Mouse (Mus musculus): ENCODE measurements around the gene Glipr2.

Gene Glipr2

DNA sequence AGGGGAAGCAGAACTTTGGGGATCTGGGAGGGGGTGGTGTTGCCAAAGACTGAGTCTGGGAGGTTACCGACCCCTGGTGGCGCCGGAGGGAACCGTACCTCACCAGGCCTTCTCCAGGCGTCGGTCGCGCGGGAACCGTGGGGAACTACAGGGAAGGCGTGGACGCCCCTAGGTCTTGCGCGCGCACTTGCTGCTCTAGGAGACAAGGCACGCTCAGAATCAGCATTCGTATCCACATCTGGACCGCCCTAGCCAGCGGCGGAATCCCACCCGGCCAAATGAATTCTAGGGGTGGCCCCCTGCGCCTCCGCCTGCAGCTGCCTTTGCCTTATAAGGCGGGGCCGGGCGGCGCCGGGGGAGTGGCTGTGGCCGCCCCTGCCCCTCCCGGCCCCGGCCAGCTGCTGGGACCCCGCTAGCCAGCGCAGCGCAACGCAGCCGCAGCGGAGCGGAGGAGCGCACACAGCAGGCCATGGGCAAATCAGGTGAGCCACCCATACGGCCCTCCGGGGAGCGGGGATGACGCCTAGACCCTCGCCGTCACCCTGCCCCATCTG, at the start of gene Glipr2:
TSS of gene Glipr2 (plus strand) at position 110 of the 554 bp plus-strand sequence.
- peak; percentile 73 to 81 for DNase-seq (ENCODE audit: low spot score in 2 of 2)

DNA sequence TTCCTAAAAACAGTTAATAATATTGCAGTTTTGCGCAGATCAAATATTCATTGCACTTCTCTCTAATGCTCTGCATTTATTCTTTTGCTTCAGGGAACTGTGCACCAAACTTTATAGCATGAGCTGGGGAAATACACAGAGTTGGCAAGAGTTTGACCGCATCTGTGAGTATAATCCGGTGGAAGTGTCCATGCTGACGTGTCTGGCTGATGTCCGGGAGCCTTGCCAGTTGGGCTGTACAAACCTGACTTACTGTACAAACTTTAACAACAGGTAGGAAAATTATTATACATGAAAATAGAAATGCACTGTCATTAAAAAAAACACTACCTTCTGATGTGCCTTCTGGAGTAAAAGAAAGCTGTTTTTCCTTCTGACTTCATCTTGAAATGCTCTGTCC, 39.0 kb upstream of the Glipr2 start:
- DNase-seq (ENCODE audit: low spot score in 2 of 2) = no peak

DNA sequence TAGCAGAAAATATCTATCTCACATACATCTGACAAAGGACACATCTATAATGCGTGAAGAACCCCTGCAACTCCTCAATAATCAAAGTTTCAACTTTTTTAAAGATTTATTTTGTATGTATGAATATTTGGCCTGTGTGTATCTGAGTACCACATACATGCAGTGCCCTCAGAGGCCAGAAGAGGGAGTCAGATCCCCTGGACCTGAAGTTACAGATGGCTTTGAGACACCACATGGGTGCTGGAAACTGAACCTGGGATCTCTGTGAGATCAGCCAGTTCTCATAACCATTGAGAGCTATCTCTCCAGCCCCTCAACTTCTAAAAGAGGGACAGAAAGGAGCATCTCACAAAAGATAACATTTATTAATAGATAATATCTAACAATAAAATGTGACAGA, 36.6 kb upstream of the Glipr2 start:
- no peak for DNase-seq (ENCODE audit: low spot score in 2 of 2)

DNA sequence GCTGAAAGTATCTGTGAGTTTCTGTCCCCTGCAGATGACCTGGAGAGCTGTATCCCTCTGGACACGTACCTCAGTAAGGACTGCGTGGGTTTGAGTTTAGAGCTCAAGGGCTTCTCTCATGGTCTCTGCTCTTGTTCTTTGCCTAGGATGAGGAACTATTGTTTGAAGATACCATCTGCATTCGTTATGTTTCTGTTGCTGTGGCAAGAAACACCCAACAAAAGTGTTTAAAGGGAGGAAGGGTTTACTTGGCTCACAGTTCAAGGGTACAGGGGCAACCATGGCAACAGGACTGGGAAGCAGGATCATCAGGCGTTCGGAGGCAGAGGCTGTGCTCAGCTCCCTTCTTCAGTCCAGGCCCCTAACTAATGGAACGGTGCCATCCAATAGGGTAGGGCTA, 32.1 kb upstream of the Glipr2 start:
- DNase-seq (ENCODE audit: low spot score in 2 of 2) = no peak

DNA sequence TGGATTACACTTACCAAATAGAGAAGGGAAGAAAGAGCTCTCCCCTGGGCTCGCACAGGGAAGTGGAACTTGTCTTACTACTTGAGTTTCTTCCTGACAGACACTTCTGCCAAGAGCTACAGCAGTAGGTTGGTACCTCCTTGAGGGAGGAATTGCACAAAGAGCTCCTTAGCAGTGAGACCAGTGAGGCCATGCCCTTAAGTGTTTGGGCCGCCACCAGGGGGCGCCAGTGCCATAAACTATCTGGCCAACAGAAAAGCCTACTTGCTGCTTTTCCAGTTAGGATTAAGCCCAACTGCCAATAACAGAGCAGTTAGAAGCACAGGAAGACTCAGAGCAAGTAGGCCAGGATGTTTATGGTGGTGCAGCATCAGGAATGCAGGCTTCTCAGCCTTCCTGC, 31.4 kb upstream of the Glipr2 start:
- DNase-seq (ENCODE audit: low spot score in 2 of 2) = peak; percentile 66 to 74

DNA sequence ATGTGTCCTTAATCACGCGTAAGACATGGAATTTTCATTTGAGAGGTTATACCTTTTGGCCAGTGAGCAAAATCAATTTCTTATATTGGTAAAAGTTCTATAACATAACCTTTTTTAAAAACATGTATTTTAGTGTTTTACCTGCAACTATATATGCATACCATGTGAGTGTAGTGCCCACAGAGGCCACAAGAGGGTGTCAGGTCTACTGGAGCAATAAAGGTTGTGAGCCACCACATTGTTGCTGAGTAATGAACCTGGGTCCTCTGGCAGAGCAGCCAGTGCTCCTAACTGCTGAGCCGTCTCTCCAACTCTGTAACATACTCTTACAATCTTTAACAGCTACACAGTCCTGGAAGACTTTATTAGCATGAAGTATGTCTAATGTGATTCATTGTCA, 29.4 kb upstream of the Glipr2 start:
- peak; percentile 44 to 58 for DNase-seq (ENCODE audit: low spot score in 2 of 2)

DNA sequence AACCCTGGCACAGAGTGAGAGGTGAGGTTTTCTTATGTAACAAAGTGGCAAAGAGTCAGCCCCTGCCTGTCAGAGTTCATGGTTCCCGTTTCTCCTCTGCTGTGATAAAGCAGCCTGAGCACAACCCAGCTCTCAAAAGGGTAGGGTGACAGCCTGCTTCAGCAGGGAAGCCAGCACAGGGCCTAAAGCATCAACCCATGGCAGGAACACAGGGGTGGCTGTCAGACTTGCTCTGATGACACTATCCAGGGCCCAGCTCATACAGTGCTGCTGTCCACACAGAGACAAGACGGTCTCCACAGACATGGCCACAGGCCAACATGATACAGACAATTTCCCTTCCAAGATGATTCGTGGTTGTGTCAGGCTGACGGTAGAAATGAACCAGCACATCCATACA, 25.3 kb upstream of the Glipr2 start:
- DNase-seq (ENCODE audit: low spot score in 2 of 2) = no peak

DNA sequence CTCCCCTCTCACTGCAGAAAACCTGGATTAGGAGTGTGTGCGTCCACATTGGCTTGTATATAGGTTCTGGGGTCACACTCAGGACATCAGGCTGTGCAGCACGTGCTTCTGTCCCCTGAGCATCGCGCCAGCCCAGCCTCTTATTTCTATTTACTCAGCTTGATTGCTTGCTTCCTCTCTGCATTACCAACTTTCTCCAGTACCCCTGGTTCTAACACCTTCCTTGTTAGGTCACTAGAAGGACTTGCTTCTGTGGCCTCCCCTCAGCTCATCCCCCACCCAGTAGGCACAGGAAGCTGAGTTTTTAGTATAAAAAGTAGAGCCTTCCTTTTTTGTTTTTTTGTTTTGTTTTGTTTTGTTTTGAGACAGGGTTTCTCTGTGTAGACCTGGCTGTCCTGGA, 21.0 kb upstream of the Glipr2 start:
- peak; percentile 37 to 48 for DNase-seq (ENCODE audit: low spot score in 2 of 2)

DNA sequence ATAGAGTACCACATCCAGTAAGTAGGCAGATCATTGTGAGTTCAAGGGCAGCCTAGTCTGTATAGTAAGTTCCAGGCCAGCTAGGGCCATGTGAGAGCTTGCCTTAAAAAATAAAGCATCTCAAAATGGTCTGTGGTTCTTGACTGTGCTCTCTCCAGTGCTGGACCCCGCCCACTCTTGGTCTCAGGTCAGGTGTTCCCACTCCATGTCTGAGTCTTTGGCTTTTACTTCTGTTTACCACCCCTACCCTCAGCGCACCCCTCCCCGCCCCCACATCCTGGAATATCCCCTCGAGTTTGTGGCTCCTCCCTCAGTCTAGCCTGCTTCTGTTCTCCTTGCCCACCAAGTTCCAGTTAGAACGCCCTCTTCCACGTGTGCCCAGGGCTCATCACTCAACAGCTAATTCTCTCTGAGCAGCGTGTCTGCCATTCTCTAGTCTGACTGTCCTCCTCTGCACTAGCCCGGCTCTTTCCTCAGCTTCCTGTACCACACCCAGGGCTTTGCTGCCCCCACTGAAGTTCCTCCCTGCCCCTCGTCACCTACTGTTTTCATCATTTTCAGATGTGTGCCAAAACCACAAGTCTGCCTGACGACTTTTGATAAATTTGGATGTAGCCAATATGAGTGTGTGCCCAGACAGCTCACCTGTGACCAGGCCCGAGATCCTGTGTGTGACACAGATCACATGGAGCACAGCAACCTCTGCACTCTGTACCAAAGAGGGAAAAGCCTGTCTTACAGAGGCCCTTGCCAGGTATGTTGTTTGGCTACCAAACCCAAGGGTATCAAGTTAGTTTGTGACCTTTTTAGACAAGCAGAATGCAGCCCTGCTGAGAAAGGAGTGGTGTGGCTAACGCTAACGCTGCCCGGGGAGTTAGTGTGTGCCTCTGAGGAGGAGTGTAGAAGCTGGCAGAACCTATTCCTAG, 20.2 kb upstream of the Glipr2 start:
- peak; percentile 66 to 73 for DNase-seq (ENCODE audit: low spot score in 2 of 2)

DNA sequence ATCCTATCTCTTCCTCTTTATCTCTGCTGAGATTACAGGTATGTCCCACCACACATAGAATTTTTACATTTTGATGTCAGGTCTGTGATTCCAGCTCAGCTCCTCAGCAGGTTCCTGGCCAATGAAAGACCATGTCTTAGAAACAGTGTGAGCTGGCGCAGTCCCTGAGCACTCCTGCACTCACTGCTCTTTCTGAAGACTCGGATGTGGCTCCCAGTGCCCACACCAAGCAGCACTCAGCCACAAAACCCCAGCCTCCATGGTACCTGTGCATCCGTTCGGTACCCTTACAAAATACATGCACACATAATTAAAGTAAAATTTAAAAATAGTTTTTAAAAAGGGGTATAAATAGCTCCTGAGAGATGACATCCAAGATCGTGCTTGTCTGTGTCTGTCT, 15.9 kb upstream of the Glipr2 start:
- no peak for DNase-seq (ENCODE audit: low spot score in 2 of 2)

DNA sequence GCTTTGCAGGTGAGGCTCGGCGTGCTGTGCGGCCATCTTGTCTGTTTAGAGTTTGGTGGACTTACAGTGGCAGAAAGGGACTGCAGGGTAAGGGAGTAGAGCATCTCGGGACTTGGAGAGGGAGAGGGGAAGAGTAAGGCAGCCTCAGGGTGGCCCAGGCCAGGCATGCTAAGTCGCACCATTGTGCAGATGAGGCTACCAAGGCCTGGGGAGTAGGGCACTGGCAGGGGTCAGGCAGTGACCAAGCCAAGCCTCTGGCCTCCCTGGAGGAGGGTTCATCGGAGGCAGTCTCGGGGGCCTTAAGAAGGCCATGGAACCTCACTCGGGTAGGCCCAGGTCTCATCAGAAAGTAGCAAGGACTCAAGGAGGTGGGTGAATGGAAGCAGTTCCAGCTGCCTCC, 14.8 kb upstream of the Glipr2 start:
- DNase-seq (ENCODE audit: low spot score in 2 of 2) = no peak

DNA sequence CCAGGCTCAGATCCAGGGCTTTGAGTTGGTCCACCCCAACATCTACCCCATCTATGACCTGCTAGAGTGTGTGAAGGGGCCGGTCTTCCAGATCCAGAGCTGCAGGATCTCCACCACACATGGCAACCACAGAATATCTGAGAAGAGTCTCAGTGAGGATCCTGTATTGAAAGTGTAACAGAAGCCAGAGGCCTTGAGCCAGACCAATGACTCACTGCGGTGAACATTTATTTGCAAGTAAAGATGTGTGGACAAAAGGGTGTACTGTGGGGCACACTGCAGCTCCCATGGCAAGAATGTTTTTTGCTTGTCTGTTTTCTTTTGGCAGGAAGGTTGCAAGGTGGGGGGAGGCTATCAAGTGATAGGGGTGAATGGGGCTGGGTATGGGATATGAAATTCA, 9.6 kb upstream of the Glipr2 start:
- DNase-seq (ENCODE audit: low spot score in 2 of 2) = no peak

DNA sequence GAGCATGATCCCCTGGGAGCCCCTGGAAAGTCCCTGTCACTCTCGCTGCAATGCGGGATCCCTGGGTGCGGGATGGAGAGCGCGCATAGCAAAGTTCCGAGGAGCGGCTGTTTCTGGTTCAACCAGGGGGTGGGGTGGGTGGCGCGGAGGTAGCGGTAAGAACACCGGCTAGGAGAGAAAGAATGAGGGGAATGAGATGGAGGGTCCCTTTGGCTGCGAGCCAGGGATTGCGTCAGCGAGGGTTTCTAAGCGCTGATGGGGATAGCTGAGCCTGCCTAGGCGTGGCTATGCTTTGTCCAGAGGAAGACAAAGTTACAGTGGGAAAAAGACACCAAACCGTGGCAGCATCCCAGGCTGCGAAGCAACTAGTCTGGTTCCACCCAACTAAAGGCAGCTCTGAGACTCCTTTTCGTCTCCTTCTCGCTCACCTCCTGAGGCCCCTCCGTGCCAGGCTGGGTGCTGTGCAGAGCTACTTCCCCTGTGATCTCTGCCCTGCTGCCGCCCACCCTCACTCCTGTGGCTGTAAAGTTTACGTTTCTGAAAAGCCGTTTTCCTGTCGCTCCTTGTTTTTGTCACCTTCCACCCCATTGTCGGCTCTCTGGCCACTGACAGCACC, 753 bp downstream of the Glipr2 start:
- no peak for DNase-seq (ENCODE audit: low spot score in 2 of 2)

DNA sequence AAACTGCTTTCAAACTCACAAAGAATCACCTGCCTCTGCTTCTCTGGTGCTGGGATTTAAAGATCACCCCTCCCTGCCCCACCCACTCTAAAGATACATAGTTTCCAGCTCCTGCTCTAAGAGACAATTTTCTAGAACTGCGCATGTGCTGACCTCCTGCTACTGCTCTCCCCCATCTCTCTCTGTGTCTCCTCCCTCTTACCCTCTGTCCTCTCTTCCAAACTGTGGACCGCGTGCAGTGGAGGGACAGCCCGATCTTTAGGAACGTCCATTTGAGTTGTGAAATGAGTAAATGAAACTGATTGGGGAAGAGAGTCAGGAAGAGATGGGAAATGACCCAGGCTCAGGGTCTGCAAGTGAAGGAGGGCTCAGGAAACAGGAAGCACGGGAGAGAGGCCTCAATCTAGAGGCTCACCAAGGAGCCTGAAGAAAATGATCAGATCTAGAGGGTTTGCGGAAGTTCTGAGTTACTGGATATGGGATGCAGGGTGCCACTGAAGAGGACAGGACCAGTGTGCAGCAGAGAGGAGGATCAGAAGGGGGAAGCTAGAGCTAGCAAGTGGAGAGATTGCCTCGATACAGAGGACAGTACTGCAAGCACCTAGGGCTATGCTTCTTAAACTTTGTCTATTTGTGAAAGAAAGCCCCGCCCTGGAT, 2.5 kb downstream of the Glipr2 start:
- DNase-seq (ENCODE audit: low spot score in 2 of 2) = no peak

DNA sequence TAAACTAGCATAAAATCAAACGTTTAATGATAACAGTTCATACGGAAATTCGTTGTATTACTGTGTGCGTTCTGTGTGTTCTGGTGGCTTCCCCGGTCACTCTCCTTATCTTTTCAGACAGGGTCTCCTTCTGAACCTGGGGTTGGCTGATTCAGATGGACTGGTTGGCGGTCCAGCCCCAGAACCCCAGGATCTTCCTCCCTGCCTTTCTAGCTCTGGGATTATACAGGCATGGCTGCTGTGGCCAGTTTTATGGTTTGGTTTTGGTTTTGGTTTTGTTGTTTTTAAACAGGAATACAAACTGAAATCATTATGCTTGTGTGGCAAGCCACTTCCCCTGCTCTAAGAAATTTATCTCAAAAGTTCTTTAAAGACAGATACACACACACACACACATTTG, 3.0 kb downstream of the Glipr2 start:
- no peak for DNase-seq (ENCODE audit: low spot score in 2 of 2)

DNA sequence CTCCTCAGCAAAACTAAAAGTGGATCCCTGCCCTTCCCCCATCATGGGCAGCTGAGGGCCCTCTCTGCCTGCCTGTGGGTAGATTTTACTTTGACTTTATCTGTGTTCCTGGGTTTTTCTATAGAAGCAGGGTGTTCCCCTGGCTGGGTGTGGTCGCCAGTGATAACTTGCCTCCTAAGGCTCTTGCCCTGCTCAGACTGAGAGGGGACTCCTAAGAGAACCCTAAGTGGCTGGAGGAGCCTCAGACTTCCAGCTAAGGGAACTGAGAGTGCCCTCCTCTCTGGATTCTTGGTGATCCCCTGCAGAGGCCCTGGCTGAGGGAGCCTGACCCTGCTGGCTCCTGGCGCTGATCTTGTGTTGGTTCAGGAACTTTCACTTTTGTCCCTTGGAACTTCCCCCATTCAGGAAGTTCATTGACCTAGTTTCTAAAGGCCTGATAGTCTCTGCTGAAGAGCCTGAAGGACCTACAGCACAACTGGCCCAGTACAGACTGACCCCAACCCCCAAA, 7.2 kb downstream of the Glipr2 start:
- DNase-seq (ENCODE audit: low spot score in 2 of 2) = no peak

DNA sequence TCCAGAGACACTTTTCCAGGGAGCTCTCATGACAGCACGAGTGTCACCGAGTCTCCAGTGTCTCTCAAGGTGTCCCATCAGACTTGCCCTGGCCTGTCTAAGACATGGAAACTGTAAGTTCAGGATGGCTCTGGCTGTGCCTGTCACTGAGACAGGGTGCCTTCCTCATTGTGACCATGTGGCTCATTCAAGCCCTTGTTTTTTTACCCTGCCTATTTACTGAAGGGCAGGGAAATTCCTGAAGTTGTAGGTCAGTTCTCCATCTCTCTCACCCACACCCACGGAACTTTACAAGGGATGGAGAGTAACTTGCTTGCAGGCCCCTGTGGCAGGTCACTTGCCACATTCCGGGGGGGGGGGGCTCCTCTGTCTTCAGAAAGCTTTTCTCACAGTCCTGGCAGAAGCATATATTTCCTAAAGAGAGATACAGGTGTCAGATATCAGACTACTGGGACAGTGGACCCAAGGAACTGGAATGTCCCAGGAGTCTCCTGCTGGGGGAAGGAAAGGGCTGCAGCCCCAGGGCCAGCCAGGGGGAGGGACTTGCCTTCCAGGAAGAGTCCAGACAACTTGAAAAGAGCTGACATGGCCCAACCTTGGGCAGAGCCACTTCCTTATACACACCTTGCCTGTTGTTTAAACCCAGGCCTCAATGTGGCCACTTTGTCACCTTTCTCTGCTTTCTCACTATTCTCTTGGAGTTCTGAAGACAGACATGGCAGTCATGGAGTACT, 7.9 kb downstream of the Glipr2 start:
- no peak for DNase-seq (ENCODE audit: low spot score in 2 of 2)

DNA sequence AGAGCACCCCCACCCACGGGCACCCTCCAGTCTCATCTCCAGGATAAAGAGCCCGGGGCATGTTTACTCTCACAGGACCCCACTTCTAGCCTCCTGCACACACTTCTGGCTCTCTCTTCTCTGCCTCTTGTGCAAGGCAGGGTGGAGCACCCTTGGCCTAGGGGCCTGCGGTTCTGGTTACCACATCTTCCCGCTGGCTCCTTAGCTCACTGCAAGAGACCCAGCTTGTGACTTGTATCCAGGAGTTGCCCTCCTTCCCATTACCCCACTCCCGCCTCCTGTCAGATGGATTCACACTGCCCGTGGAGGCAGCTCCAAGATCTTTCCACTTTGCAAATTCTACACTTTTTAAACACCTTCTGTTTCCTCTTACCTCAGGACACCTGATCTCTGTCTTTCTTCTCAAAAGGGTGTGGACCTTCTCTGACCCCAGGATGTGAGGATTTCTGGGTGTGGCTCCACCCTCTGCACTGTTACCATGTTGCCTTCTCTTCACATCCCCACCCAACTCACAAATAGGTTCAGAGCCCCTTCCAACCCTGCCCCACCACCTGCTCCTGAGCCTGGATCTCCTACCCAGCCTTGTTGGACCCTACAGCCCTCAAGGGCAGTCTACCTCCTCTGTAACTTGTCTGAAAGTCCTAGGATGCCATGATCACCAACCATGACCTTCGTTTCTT, 8.8 kb downstream of the Glipr2 start:
- DNase-seq (ENCODE audit: low spot score in 2 of 2) = no peak

DNA sequence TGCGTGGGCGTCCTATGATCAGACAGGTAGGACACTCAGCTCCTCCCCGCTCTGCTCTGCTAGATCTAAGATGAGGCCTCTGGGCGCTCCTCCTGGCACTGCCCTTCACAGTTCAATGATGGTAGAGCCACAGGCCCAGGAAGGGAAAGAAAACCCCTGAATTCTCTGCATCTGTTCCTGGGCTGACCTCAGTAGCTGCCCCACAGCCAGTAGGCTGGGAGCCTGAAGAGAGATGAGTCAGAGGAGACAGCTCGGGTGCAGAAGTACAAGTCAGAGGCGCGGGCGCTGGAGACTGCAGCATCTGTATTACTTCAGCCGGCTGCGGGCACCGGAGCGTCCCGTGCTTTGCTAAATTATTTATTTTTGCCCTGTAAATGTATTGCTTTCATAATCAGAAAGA, 11.4 kb downstream of the Glipr2 start:
- DNase-seq (ENCODE audit: low spot score in 2 of 2) = peak; percentile 43 to 54

DNA sequence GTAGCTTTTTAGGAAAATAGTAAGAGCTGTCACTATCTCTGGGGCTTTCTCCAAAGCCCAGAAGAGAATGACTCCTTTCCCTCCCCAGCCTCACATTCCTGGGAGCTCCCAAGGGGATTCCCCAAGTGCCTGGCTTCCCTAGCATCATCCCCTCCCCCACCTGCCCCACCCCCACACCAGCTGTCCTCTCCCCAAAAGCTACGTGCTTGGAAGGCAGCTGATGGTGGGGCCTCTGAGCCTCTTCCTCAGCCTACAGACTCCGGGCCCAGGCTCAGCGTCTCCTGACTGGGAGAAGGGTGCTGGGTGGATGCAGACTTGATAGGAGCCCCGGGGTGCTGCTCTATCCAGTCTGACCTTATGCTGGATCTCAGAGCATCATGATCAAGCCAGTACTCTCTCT, 12.2 kb downstream of the Glipr2 start:
- no peak for DNase-seq (ENCODE audit: low spot score in 2 of 2)
